Mouse (Mus musculus) frontal cortex, postnatal 25 days (tissue): ENCODE measurements around the gene Pde2a.

Experiments used
- DNase-seq, 2 experiments: peaks; one replicate each; pipeline ENCODE4 v3.0.0; 2022; ENCODE audit warnings: low spot score in 2 of 2

Pde2a gene

GRCm38 (mm10) chr7:101472598-101473558 lies 51.4 kb downstream of the Pde2a start:
- no peak for DNase-seq

- DNase-seq = no peak
Observed at GRCm38 (mm10) chr7:101474399-101474811, 52.9 kb downstream of the Pde2a start.

GRCm38 (mm10) chr7:101476028-101476427 lies 54.5 kb downstream of the Pde2a start:
- no peak for DNase-seq

GRCm38 (mm10) chr7:101476493-101476892 lies 55.0 kb downstream of the Pde2a start:
- no peak for DNase-seq

- no peak for DNase-seq
Observed at GRCm38 (mm10) chr7:101477200-101477599, 55.7 kb downstream of the Pde2a start.

GRCm38 (mm10) chr7:101478099-101478498 lies 56.6 kb downstream of the Pde2a start:
- DNase-seq = no peak

- DNase-seq = no peak
Observed at GRCm38 (mm10) chr7:101479841-101480240, 58.4 kb downstream of the Pde2a start.

- DNase-seq = no peak
Observed at GRCm38 (mm10) chr7:101480671-101481070, 59.2 kb downstream of the Pde2a start.

- DNase-seq = no peak
Observed at GRCm38 (mm10) chr7:101481872-101482498, 60.5 kb downstream of the Pde2a start.

GRCm38 (mm10) chr7:101482499-101483081 lies 61.1 kb downstream of the Pde2a start:
- no peak for DNase-seq

- no peak for DNase-seq
Observed at GRCm38 (mm10) chr7:101483498-101484115, 62.1 kb downstream of the Pde2a start.

GRCm38 (mm10) chr7:101487102-101487501 lies 65.6 kb downstream of the Pde2a start:
- DNase-seq = no peak

GRCm38 (mm10) chr7:101490952-101491351 lies 69.5 kb downstream of the Pde2a start:
- no peak for DNase-seq

- DNase-seq = no peak
Observed at GRCm38 (mm10) chr7:101498385-101498784, 76.9 kb downstream of the Pde2a start.

GRCm38 (mm10) chr7:101499251-101499650 lies 77.8 kb downstream of the Pde2a start:
- DNase-seq = no peak

- DNase-seq = no peak
Observed at GRCm38 (mm10) chr7:101499701-101500100, 78.2 kb downstream of the Pde2a start.

GRCm38 (mm10) chr7:101501236-101501635 lies 79.7 kb downstream of the Pde2a start:
- no peak for DNase-seq

- DNase-seq = no peak
Observed at GRCm38 (mm10) chr7:101501675-101502074, 80.2 kb downstream of the Pde2a start.

GRCm38 (mm10) chr7:101503351-101503750 lies 81.9 kb downstream of the Pde2a start:
- peak in 1 of 2 experiments; percentile 46 for DNase-seq

GRCm38 (mm10) chr7:101503803-101504202 lies 82.3 kb downstream of the Pde2a start:
- no peak for DNase-seq

- no peak for DNase-seq
Observed at GRCm38 (mm10) chr7:101504507-101504906, 83.0 kb downstream of the Pde2a start.

- DNase-seq = no peak
Observed at GRCm38 (mm10) chr7:101509212-101509611, 87.7 kb downstream of the Pde2a start.
